Mouse (Mus musculus): ENCODE results near the gene Leng1.

DNA sequence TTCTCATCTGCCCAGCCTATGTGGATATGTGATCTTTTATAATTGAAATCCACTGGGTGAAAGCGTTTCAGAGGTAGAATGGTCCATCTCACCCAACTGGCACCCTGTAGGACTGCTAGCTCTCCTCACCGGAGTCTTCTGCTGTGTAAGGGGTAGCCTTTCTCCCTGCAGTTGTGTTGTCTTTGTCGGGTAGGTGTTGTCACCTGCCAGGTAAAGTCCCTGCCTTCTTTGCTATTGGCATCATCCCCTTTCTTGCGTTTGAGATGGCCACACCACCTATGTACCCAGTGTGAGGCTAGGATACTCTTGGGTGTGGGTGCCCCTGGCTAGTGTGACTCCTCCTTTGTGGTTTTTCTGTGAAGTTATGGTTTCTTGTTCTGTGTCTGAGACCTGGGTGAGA lies 19.0 kb downstream of the Leng1 start:
- TF ChIP-seq EP300 (IDR thresholded peaks at IDR 0.05; ENCODE audit: low read length) = no peak
- TF ChIP-seq E2F4 (IDR thresholded peaks at IDR 0.05; ENCODE audit: insufficient replicate concordance, low read depth, low read length) = no peak

All from CH12.LX (cell line).